Mouse (Mus musculus): ENCODE results near the gene Ajuba. TPM values are rescaled to one million over a fixed set of nuclear protein-coding genes. Genes with fewer than 3 reads are reported as not detected.
A peak's percentile ranks its signal among the peaks of the same experiment; 100 is the strongest.
"Not testable (repeated sequence)": the region's sequence is repeated elsewhere in the genome, so short reads cannot be mapped to it uniquely, and the experiment has no call there.

The Ajuba gene
- 79.1 and 98.7 TPM in 2 replicates for polyA plus RNA-seq (2016; fragmentation: Nextera tagmentation; extraction: Ambion mirVana)

DNA sequence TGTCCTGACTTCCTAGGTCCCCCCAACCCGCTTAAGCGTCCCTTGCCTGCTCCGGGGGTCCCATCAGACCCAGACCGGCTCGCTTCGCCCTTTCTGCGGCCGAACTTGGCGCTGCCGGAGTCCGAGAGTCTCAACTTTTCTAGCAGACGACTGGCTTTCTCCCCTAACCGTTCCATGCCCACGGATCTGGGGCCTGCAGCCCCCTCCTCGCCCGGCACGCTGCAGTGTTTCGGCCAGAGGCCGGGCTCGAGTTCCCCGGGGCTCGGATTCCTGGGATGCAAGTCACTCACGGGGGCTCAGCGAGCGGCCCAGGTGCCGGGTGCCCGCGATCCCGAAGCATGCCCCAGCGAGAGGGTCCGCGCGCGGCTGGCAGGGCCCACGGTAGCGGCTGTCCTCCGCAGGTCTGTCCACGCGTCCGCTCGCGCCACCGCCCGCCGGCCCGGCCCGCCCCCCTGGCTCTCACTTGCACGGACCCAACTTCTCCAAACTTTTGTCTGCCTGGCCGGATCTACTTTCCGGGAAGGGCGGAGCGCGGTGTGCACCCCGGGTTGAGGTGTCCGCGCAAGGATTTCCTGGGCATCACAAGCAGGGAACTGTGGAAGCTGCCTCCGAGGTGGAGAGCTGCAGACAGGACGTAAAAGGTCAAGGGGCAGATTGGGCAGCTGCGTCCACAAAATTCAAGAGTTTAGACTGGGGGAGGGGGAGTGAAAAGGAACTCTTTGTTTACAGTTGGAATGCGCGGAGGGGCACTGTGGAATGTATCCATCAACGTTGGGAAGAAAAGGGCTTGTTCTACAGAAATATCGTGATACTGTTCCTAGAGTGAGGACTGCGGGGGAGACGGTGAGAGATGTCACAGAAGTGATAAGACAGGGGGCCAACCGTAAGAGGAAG lies at the start of gene Ajuba:
Gene Ajuba, minus strand, starts transcription at position 470 of the 894 bp plus-strand sequence.
- Histone ChIP-seq H3K4me3 (peak within 1 kb of the TSS; percentile 86), H3K27me3 (ENCODE audit: poor library complexity, severe bottlenecking) (peaks cover 3% of the 10 kb centered on the region; the same call in 1 of the 2 replicates), H3K36me3 (replicated peaks) (peaks cover 29% of the 10 kb centered on the region), H3K27ac (peak within 1 kb of the TSS; percentile 99), H3K9me3 (no peaks in the 10 kb centered on the region), H3K4me1 (peaks cover 64% of the 10 kb centered on the region)
- peak; percentile 96 for DNase-seq (ENCODE audit: extremely low spot score, low spot score)
- WGBS: under 1% methylated on average over 66 of the region's 66 CpGs

DNA sequence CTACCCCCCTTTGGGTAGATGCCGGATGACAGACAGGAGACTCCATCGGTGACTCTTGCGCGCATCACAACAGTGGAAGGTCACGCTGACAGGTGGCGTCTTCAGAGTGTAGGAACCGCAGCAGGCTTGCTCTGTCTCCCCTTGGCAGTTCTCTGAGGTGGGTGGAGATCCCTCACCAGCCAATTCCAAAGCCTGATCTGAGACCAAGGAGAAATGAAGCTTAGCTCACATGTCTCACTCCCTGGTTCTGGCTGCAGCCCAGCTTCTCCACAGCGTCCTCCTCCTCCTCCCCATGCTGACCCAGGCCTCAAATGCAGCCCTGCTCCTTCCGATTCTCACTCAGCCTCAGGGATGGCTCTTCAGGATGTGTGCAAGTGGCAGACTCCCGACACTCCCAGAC lies 47.6 kb upstream of the Ajuba start:
- WGBS: 69% methylated on average over 10 of the region's 10 CpGs
- H3K4me3 ChIP-seq: no peak overlapping the region
- peaks cover 8% of the 10 kb centered on the region for H3K36me3 ChIP-seq (replicated peaks)
- H3K27me3 ChIP-seq (ENCODE audit: poor library complexity, severe bottlenecking): no peaks in the 10 kb centered on the region
- no peak for DNase-seq (ENCODE audit: extremely low spot score, low spot score)
- peak overlapping the region; percentile 6; the same call in 1 of the 2 replicates for H3K27ac ChIP-seq
- peaks cover 11% of the 10 kb centered on the region; the same call in 1 of the 2 replicates for H3K4me1 ChIP-seq
- no peaks in the 10 kb centered on the region for H3K9me3 ChIP-seq

DNA sequence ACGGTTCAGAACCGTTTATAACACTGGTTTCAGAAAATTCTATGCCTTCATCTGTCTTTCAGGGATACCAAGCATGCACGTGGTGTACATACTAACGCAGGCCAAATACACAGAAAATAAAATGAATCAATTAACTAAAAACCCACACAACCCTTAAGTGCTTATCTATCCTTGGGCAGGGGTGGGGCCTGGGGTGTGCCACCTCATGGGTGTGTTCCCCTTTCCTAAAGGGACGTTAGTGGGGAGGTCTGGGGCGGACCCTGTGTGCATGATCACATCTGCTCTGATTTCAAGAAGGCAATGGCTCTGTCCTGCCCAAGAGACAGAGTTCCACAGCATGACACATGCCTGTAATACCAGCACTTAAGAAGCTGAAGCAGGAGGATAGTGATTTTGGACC lies 46.0 kb upstream of the Ajuba start:
- H3K27me3 ChIP-seq (ENCODE audit: poor library complexity, severe bottlenecking): no peaks in the 10 kb centered on the region
- no peaks in the 10 kb centered on the region for H3K9me3 ChIP-seq
- no peak for DNase-seq (ENCODE audit: extremely low spot score, low spot score)
- no peak overlapping the region for H3K4me3 ChIP-seq
- WGBS: 90% methylated on average over 6 of the region's 6 CpGs
- H3K27ac ChIP-seq: no peak overlapping the region
- H3K4me1 ChIP-seq: peaks cover 11% of the 10 kb centered on the region; the same call in 1 of the 2 replicates
- no peaks in the 10 kb centered on the region for H3K36me3 ChIP-seq (replicated peaks)

DNA sequence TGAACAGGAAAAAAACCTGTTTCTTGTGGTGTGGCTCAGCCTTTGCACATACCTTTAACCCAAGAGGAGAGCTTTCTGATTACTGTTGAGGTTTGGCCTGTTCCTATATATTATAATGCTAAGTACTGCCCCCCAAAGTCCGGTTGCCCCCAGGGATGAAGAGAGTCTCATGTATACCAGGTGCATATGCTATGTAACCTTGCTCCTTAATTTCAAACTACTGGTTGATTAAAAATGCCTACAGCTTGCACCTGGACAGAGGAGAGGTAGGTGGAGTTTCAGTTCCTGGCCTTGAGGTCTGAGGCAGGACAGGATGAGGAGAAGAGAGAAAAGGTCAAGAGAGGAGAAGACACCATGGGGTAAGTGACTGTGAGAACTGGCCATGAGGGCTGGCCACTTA lies 43.8 kb upstream of the Ajuba start, which contains the start of gene Psmb11:
Gene Psmb11, plus strand, starts transcription at position 301 of the 400 bp plus-strand sequence.
- Histone ChIP-seq H3K9me3 (no peaks in the 10 kb centered on the region), H3K27ac (no peak within 1 kb of the TSS), H3K36me3 (replicated peaks) (peaks cover 6% of the 10 kb centered on the region), H3K4me1 (peaks cover 23% of the 10 kb centered on the region), H3K4me3 (no peak within 1 kb of the TSS), H3K27me3 (ENCODE audit: poor library complexity, severe bottlenecking) (no peaks in the 10 kb centered on the region)
- DNase-seq (ENCODE audit: extremely low spot score, low spot score): no peak
- 96% methylated on average over 1 of the region's 1 CpGs for WGBS

DNA sequence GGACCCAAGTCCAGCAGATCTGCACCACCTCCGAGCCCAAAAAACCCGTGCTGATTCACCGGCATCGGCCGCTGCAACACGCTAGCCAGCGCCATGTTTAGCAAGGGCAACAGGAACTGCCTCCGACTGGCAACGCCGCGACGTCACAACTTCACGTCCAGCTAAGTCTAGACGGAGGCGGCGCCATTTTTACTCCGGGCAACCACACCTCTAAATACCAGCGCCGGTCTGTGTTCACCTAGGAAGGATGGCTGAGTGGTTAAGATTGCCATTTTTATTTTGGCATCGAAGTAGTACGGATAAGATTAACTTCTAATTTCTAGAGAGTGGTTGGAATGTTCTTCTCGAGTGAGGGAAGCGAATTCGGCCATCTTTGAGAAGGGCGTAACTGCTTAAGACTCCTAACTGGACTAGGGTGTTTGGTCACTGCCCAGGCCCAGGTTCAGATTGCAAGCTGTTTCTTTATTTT lies 40.6 kb upstream of the Ajuba start, which contains the start of gene Psmb5:
Gene Psmb5, minus strand, starts transcription at position 126 of the 469 bp plus-strand sequence.
- Histone ChIP-seq H3K27ac (peak within 1 kb of the TSS; percentile 94), H3K4me1 (peaks cover 13% of the 10 kb centered on the region), H3K27me3 (ENCODE audit: poor library complexity, severe bottlenecking) (no peaks in the 10 kb centered on the region), H3K36me3 (replicated peaks) (peaks cover 33% of the 10 kb centered on the region), H3K9me3 (no peaks in the 10 kb centered on the region), H3K4me3 (peak within 1 kb of the TSS; percentile 81)
- WGBS: under 1% methylated on average over 25 of the region's 25 CpGs
- DNase-seq (ENCODE audit: extremely low spot score, low spot score): peak; percentile 90

DNA sequence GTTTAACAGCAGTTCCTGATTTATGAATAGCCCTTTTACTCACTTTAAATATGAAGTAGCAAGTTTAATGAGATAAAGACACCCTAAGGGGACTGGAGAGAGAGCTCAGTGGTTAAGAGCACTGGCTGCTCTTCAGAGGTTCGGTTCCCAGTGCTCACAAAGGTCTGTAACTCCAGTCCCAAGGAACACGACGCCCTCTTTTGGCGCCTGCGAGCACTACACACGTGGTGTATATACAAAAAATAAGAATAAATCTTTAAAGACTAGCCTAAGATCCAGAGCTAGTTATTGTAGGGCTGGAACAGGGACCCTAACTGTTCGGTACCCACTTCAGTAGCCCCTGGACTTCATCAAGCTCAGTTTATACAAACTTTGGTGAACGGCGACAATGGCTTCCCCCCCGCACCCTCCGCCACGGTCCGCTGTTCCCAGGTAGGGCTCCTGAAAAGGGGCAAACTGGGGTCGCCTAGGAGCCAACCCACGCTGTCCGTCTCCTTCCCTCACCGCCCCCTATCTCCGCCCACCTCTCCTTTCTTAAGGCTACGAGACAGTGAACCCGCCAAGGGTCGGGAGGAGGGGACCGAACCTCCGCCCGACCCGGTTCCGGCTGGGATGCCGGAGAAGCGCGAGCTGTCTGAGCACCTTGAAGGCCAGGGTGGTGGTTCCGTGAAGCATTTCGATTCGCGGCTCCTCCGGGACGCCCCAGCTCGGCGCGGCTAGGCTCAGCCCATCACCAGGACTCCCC lies 40.0 kb upstream of the Ajuba start:
- Histone ChIP-seq H3K4me1 (peaks cover 13% of the 10 kb centered on the region), H3K9me3 (no peaks in the 10 kb centered on the region), H3K36me3 (replicated peaks) (peaks cover 39% of the 10 kb centered on the region), H3K27me3 (ENCODE audit: poor library complexity, severe bottlenecking) (no peaks in the 10 kb centered on the region), H3K27ac (peak overlapping the region; percentile 94), H3K4me3 (peak overlapping the region; percentile 81)
- DNase-seq (ENCODE audit: extremely low spot score, low spot score): peak; percentile 56
- 2% methylated on average over 38 of the region's 38 CpGs for WGBS

DNA sequence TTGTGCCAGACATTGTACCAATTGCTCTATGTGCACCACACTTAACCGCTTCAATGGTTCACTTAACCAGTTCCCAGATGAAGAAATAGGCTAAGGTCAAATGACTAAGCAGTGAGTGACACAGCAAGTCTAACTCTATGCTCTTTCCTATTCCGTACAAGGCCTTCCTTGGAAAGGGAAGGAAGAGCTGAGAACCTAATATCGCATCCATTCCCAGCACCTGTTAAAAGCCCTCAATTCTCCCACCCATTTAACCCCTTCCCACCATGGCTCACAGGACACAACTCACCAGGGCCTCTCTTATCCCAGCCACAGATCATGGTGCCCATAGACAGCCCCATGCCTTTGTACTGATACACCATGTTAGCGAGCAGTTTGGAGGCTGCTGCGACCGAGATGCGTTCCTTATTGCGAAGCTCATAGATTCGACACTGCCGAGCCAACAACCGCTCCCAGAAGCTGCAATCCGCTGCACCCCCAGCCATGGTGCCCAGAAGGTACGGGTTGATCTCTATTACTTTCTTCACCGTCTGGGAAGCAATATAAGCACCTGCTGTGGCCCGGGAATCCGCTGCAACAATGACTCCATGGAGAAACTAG lies 39.0 kb upstream of the Ajuba start:
- peak overlapping the region; percentile 81 for H3K4me3 ChIP-seq
- H3K9me3 ChIP-seq: no peaks in the 10 kb centered on the region
- H3K27ac ChIP-seq: no peak overlapping the region
- no peak for DNase-seq (ENCODE audit: extremely low spot score, low spot score)
- H3K36me3 ChIP-seq (replicated peaks): peaks cover 48% of the 10 kb centered on the region
- no peaks in the 10 kb centered on the region for H3K27me3 ChIP-seq (ENCODE audit: poor library complexity, severe bottlenecking)
- 92% methylated on average over 16 of the region's 16 CpGs for WGBS
- H3K4me1 ChIP-seq: peaks cover 13% of the 10 kb centered on the region

DNA sequence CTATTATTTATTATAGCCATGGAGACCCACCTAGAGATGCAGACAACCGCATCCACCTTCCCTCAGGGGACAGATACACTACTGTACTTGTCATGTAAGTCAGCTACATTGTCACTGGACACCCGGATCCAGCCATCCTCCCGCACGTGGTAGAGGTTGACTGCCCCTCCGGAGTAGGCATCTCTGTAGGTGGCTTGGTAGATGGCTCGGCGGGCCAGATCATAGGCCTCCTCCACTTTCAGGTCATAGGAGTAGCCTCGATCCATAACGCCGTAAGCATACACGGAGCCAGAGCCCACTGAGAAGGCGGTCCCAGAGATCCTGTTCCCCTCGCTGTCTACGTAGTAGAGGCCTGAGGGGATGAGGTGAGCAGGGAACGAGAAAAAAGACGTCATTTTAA lies 36.8 kb upstream of the Ajuba start:
- H3K9me3 ChIP-seq; H3K27me3 ChIP-seq (ENCODE audit: poor library complexity, severe bottlenecking); H3K27ac ChIP-seq; H3K4me3 ChIP-seq; DNase-seq (ENCODE audit: extremely low spot score, low spot score): not testable (repeated sequence)
- H3K36me3 ChIP-seq (replicated peaks): peaks cover 63% of the 10 kb centered on the region
- WGBS: 93% methylated on average over 16 of the region's 16 CpGs
- H3K4me1 ChIP-seq: peaks cover 13% of the 10 kb centered on the region

DNA sequence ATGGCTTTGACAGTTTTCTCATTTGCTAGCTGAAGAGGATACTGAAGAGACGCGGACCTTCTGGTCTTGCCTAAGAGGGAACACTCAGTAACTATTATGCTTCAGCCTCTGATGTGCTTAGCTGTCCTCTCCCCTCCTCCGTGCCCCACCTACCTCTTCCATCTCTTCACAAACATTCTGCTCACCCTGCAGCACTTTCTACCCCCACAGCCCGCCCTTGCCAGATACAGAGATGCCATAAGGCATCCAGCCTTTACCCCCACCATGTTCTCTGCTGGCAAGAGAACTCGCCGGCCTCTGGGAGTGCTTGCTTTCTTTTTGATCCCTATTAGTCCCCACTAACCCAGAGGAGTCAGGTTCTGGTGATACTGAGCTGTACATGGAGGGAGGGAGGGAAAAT lies 33.3 kb upstream of the Ajuba start:
- Histone ChIP-seq H3K9me3 (no peaks in the 10 kb centered on the region), H3K4me3 (no peak overlapping the region), H3K27me3 (ENCODE audit: poor library complexity, severe bottlenecking) (no peaks in the 10 kb centered on the region), H3K27ac (no peak overlapping the region), H3K4me1 (peaks cover 6% of the 10 kb centered on the region; the same call in 1 of the 2 replicates), H3K36me3 (replicated peaks) (peaks cover 52% of the 10 kb centered on the region)
- WGBS: 90% methylated on average over 6 of the region's 6 CpGs
- DNase-seq (ENCODE audit: extremely low spot score, low spot score): no peak

DNA sequence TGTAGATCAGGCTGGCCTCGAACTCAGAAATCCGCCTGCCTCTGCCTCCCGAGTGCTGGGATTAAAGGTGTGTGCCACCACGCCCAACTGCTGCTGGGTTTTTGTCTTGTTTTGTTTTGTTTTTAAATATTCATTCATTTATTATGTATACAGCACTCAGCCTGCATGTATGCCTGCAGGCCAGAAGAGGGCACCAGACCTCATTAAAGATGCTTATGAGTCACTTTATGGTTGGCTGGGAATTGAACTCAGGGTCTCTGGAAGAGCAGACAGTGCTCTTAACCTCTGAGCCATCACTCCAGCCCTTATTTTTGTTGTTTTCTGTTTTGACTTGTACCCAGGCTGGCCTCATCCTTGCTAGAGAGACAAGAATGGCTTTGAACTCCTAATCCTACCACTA lies 32.6 kb upstream of the Ajuba start:
- Histone ChIP-seq H3K9me3 (no peaks in the 10 kb centered on the region), H3K4me3 (no peak overlapping the region), H3K4me1 (peaks cover 12% of the 10 kb centered on the region), H3K27me3 (ENCODE audit: poor library complexity, severe bottlenecking) (no peaks in the 10 kb centered on the region), H3K36me3 (replicated peaks) (peaks cover 45% of the 10 kb centered on the region), H3K27ac (no peak overlapping the region)
- no peak for DNase-seq (ENCODE audit: extremely low spot score, low spot score)
- WGBS: 80% methylated on average over 4 of the region's 4 CpGs

DNA sequence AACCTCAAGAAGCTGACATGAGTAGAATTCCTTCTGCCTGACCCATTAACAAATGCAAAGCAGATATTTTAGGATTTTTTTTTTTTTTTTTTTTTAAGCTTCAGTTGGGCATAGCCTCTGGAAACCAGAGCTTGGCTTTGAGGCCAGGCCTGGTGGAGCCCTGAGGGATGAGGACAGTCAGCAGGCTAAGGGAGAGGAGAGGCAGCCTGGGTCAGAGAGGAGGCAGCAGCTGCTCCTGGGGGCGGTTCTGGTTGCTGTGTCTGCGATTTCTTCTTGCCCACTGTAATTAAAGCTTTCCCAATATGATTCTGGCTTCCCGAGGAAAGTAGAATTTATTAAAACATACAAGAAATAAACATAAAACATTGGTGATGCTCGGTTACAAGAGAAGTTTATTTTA lies 31.9 kb upstream of the Ajuba start:
- Histone ChIP-seq H3K27me3 (ENCODE audit: poor library complexity, severe bottlenecking) (no peaks in the 10 kb centered on the region), H3K27ac (no peak overlapping the region), H3K9me3 (no peaks in the 10 kb centered on the region), H3K4me3 (no peak overlapping the region), H3K4me1 (peaks cover 19% of the 10 kb centered on the region), H3K36me3 (replicated peaks) (peaks cover 38% of the 10 kb centered on the region)
- DNase-seq (ENCODE audit: extremely low spot score, low spot score): no peak
- whole genome bisulfite sequencing: 89% methylated on average over 4 of the region's 4 CpGs

DNA sequence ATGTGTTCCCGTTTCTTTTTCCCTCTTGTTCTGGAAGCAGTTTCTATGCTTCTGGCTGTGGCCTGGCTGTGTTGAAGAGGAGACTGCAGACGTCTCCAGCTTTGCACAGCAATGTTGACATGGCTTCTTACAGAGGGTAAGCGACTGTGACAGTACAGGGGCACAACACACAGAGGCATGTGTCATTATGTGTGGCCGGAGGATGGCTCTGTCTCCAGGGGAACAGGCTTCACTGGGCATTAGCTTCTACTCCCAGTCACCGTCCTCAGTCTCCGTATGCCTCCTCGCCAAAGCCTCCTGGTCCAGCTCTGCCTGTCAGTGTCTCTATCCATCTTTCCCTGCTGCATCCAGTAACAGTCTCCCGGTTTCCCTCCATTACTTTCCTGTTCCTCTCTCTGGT lies 29.9 kb upstream of the Ajuba start:
- Histone ChIP-seq H3K9me3 (no peaks in the 10 kb centered on the region), H3K4me1 (peaks cover 34% of the 10 kb centered on the region), H3K27ac (no peak overlapping the region), H3K4me3 (no peak overlapping the region), H3K36me3 (replicated peaks) (peaks cover 22% of the 10 kb centered on the region), H3K27me3 (ENCODE audit: poor library complexity, severe bottlenecking) (no peaks in the 10 kb centered on the region)
- DNase-seq (ENCODE audit: extremely low spot score, low spot score): no peak
- WGBS: 67% methylated on average over 8 of the region's 8 CpGs
